In genomic region chr7:63871698-63872097, GRCm38 (mm10) we compare ENCODE assay signal across 23 mouse cellular contexts. TPM values are rescaled to one million over a fixed set of nuclear protein-coding genes. Genes with fewer than 3 reads are reported as not detected.
"Had no signal": no experiment of that assay in that cellular context is flagged by ENCODE, and none has a peak within 500 bp of the region (broad histone marks: within the 10 kb centered on the region; RNA-seq: fewer than 3 reads in every experiment).

No protein-coding gene starts in this region.

- H3K9me3 ChIP-seq: megakaryocyte, embryonic 14.5 days; midbrain, embryonic 13.5 days; midbrain, embryonic 15.5 days; neural tube, embryonic 13.5 days had no signal

- H3K4me1 ChIP-seq: midbrain, embryonic 13.5 days; midbrain, embryonic 15.5 days; neural tube, embryonic 13.5 days had no signal

- H3K9ac ChIP-seq: lung, embryonic 14.5 days; midbrain, embryonic 13.5 days; midbrain, embryonic 15.5 days; neural tube, embryonic 13.5 days had no signal

- H3K27ac ChIP-seq: midbrain, embryonic 13.5 days; midbrain, embryonic 15.5 days; neural tube, embryonic 13.5 days had no signal

- H3K27me3 ChIP-seq: midbrain, embryonic 13.5 days; midbrain, embryonic 15.5 days; neural tube, embryonic 13.5 days had no signal

- H3K36me3 ChIP-seq: midbrain, embryonic 13.5 days; midbrain, embryonic 15.5 days; neural tube, embryonic 13.5 days had no signal

- DNase-seq: lung, adult 18-20 months; lung, embryonic 14.5 days; lung, postnatal 10 days; lung, postnatal 4 days; right cerebral cortex, postnatal 25 days; right cerebral cortex, postnatal 4 days; spleen, adult 18-20 months; thymus, adult 18-20 months; thymus, postnatal 14 days; thymus, postnatal 36 days had no signal

- ATAC-seq: midbrain, embryonic 13.5 days; midbrain, embryonic 15.5 days had no signal

- H3K4me3 ChIP-seq: megakaryocyte, embryonic 14.5 days; midbrain, embryonic 13.5 days; midbrain, embryonic 15.5 days; neural tube, embryonic 13.5 days had no signal

- H3K4me2 ChIP-seq: lung, embryonic 14.5 days; midbrain, embryonic 11.5 days; midbrain, embryonic 13.5 days; midbrain, embryonic 15.5 days; neural tube, embryonic 13.5 days had no signal

RNA-seq across cellular contexts. Expression of gene E030018B13Rik, which starts 45.0 kb away (rescaled TPM):
- total RNA-seq: midbrain, postnatal 0 days; monocyte, adult 5-6 weeks; neutrophil, adult 5-6 weeks had no signal
- polyA plus RNA-seq: liver, embryonic 16.5 days; lung, embryonic 16.5 days; midbrain, postnatal 0 days; neural tube, embryonic 11.5 days; small intestine, adult 2 months; stomach, embryonic 16.5 days had no signal
